Mouse (Mus musculus) R1 (cell line): Measurements from ENCODE around the gene Cdc25b.
"Not testable (repeated sequence)": the region's sequence is repeated elsewhere in the genome, so short reads cannot be mapped to it uniquely, and the experiment has no call there.

Experiments used
- DNase-seq: peaks from one replicate; pipeline ENCODE4 v3.0.0-alpha.2; 2018; ENCODE audit warnings: low read depth, low spot score

Cdc25b gene

DNA sequence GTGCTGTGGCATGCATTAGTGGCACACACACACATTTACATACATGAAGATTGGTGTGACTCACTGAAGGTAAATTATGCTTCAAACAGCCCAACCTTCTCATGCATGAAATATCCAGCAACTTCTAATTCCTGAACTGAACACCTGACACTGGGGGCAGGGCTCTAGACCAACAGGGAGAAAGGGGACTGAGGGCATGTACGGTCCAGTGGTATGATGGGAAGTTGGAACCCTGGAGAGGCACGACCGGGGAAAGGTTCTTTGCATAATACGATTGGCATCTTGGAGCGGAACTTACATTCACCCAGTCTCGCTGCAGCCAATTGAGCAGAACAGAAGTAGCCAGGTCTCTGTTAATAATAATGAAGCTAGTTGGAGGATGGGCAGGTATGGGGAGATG, 38.4 kb downstream of the Cdc25b start:
- no peak for DNase-seq

DNA sequence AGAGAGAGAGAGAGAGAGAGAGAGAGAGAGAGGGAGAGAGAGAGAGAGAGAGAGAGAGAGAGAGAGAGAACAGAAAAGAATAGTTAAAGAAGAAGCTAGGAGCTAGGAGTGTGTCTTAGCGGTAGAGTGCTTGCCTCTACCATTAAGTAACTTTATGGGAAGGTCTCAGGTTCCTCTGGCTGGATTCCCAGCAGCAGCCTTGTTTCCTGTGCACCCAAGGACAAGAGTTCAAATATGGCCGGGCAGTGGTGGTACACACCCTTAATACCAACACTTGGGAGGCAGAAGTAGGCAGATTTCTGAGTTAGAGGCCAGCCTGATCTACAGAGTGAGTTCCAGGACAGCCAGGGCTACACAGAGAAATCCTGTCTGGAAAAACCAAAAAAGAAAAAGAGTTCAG, 39.9 kb downstream of the Cdc25b start:
- DNase-seq: not testable (repeated sequence)

DNA sequence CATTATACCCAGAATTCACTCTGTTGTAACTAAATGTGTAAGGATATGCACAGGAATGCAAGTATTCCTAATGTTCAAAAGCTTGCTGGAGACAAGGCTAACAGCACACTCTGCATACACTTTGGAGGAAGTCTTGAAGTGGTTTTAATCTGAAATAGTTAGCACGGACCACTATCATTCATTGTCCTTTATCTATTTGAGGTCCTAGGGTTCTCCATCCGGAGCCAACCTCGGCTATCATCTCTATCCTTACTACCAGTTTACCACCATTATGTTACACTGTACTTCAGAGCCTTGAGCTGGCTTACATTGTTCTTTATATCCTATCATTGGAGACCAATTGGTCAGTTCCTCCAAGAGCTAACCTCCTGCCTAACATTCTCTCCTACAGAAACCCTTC, 40.5 kb downstream of the Cdc25b start:
- DNase-seq: no peak

DNA sequence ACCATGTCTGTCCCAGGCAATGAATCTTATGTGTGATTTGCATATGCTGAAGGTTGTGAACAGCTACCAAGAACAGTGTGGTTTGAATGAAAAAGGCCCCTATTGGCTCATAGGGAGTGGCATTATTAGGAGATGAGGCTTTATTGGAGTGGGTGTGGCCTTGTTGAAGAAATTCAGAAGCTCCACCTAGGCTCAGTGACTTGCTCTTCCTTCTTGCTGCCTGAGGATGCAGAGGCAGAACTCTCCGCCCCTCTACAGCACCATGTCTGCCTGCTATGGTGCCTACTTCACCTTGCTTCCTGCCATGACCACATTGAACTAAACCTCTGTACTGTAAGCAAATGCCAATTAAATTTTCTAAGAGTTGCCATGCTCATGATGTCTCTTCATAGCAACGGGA, 45.8 kb downstream of the Cdc25b start:
- DNase-seq: peak; percentile 92

DNA sequence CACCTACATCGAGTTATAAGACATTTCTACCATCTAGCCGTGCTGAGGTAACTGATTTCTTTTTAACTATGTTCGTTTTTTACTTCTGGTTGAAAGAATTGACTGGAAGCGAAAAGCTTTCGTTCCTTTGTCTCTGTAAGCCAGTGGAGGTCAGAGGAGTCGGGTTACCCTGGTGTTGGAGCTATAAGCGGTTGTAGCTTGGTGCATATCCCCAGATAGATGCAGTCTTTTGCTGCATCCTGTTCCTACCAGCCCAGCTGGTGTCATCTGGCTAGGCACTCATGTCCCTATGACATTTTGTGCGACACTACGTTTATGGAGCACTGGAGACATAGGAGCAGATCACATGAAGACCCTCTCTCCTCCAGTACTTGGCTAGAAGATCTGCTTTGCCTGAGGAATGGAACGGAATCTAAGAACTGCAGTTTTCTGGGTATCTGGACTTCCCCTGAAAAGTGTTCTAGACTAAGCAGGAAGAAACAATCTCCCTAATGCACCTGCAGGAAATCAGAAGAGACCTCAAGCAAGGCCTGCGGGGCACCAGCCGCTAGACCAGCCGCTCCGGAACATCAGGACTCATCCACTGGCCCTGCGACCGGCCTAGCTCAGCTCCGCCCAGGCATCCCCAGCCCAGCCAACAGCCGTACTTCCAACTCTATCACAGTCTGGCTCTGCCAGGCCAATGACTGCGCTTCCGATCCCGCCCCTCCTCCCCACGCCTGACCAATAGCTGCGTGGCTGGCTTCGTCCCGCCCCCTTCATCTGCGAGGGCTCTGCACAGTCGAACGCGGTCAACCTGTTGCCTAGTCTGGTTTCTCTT, 46.8 kb downstream of the Cdc25b start, which contains the start of gene Mavs:
Mavs (plus strand) TSS at position 757 of the 820 bp plus-strand sequence.
- DNase-seq: peak; percentile 97

DNA sequence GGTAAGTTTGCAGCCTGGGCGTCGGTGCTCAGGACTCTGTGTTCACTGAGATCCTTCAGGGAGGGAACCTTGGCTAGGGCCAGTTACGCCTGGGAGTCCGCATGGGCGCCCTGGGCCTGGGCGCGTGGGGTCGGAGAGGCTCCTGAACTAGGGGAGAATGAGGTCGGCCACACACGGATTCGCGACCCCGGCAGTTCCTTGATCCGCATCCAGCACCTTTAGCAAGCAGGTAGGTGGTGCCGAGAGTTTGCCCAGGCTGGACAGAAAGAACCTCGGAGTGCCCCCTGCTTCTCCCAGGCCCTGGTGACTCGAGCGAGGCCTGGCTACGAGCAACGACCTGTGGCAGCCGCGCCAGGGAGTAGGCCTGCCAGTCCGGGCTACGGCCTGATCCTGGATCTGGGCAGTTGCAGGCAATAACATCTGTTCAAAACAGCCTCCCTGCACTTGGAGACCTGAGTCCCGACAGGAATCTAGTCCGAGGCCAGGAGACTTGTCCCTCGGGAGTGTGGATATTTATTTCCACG, 47.4 kb downstream of the Cdc25b start:
- no peak for DNase-seq

DNA sequence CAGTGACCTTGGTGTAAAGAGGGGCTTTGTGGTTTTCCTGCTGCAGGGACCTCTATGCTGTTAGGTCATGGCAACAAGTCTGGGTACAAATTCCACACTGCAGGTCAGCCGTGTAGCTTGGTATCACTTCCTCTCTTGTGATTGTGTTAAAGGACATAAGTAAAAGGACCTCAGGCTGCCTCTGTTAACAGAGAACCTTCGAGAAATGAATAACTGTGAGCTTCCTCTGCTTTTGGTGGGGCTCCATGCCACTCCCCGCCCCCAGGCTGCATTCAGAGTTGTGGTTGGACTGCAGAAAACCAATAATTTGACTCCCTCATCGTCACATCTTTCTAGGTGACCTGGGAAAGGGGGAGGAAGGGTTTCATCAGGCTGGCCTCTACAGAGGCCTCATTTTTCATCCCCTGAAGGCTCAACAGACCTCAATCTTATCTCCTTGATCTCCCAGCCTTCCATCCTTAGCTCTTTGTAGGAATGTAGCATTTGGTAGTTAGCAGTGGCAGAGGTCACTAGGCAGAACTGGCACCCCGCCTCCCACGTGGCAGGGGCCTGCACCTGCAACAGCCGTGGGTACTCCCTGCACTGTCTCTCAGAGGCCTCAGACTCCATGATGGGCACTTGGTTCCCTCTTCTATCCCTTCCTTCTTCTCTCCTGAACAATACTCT, 48.4 kb downstream of the Cdc25b start:
- DNase-seq: no peak

DNA sequence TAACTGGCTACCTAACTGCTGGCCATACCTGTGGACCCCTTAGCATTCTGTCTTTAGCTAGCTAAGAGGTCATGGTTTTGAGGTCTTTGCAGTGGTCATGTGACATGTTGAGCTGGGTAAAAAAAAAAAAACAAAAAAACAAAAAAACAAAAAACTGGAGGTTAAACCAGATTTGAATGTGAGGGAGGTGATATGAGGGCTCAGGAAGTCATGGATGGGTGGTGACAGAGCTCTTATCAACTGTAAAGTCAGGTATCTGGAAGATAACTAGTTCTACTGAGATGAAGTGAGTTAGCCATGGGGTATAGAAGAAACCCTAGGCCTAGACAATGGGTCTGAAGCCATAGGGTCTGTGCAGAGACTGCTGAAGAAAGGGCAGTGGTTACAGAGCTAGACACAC, 55.4 kb downstream of the Cdc25b start:
- no peak for DNase-seq

DNA sequence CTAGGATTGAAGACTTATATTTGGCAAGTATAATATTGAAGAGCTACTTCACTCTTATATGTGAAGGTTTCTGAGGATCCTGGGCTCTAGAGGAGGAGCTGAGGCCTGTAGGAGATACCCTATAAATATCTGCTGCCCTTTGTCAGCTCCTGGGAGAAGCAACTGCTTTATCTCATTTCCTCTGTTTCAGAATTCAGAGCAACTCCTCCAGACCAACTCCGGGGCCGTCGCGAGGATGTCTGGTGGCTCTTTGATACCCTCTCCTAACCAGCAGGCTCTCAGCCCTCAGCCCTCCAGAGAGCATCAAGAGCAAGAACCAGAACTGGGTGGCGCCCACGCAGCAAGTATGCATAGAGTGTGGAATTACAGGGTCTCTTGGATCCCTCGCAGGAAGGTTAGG, 56.2 kb downstream of the Cdc25b start:
- no peak for DNase-seq
